9 mouse cellular contexts compared by ENCODE assay signal in the genomic region with DNA sequence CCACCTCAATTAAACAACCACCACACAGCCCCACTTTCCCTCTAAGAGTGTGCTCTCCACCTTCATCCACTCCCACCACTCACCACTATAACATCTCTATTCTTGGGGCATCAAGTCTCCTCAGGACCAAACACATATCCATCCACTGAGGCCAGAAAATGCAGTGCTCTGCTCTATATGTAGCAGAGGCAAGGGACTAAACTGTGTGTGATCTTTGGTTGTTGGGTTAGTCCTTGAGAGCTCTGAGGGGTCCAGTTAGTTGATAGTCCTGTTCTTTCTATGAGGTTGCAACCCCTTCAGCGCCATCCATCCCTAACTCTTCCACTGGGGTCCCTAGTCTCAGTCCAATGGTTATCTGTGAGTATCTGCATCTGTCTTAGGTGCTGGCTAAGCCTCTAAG. TPM values are rescaled to one million over a fixed set of nuclear protein-coding genes. Genes with fewer than 3 reads are reported as not detected.
DNase-seq lines count a peak whose midpoint lies in the region; ATAC-seq and TF ChIP-seq lines count a peak whose summit lies in the region.
"Had no signal": no experiment of that assay in that cellular context is flagged by ENCODE, and none has a peak within 500 bp of the region (broad histone marks: within the 10 kb centered on the region; RNA-seq: fewer than 3 reads in every experiment).

No protein-coding gene starts in this region.

- WGBS in kidney, embryonic 15.5 days, result 78% methylated on average over 1 of the region's 1 CpGs
- WGBS in forebrain, embryonic 12.5 days, result 73% methylated on average over 1 of the region's 1 CpGs
- 47% methylated on average over 1 of the region's 1 CpGs for WGBS in large intestine, adult 2 months
- WGBS in midbrain, postnatal 0 days, result 84% methylated on average over 1 of the region's 1 CpGs

- no peak for DNase-seq in kidney, adult 18-20 months
- DNase-seq in ZHBTc4 (ENCODE audit: low read depth, low spot score), result peak; percentile 5
- peak; percentile 0 for DNase-seq in large intestine, adult 2 months (ENCODE audit: low read depth, low spot score)
- DNase-seq in midbrain, postnatal 0 days (ENCODE audit: low spot score), result peak; percentile 1
- DNase-seq in right cerebral cortex, adult 18-20 months, result no peak
- no peak for DNase-seq in B cell, adult 2 months

- no peak overlapping the region for H3K9ac ChIP-seq in kidney, embryonic 15.5 days
- no peak overlapping the region for H3K9ac ChIP-seq in forebrain, embryonic 12.5 days
- no peak overlapping the region for H3K9ac ChIP-seq in midbrain, postnatal 0 days (replicated peaks; ENCODE audit: low read length, poor library complexity, severe bottlenecking)

- H3K4me3 ChIP-seq in kidney, embryonic 15.5 days (replicated peaks), result no peak overlapping the region
- H3K4me3 ChIP-seq in forebrain, embryonic 12.5 days (replicated peaks), result no peak overlapping the region
- no peak overlapping the region for H3K4me3 ChIP-seq in midbrain, postnatal 0 days (ENCODE audit: low read depth, low read length)

- no peak overlapping the region for H3K27ac ChIP-seq in kidney, embryonic 15.5 days
- H3K27ac ChIP-seq in forebrain, embryonic 12.5 days, result no peak overlapping the region
- no peak overlapping the region for H3K27ac ChIP-seq in midbrain, postnatal 0 days (ENCODE audit: low read depth, low read length)

- H3K4me2 ChIP-seq in kidney, embryonic 15.5 days, result no peak overlapping the region
- no peak overlapping the region for H3K4me2 ChIP-seq in forebrain, embryonic 12.5 days
- no peak overlapping the region for H3K4me2 ChIP-seq in midbrain, postnatal 0 days (ENCODE audit: low read depth, low read length, poor library complexity, severe bottlenecking)

- TF ChIP-seq CTCF in midbrain, postnatal 0 days (IDR thresholded peaks at IDR 0.05), result no peak

- no peaks in the 10 kb centered on the region for H3K9me3 ChIP-seq in kidney, embryonic 15.5 days (replicated peaks)
- no peaks in the 10 kb centered on the region for H3K9me3 ChIP-seq in forebrain, embryonic 12.5 days
- no peaks in the 10 kb centered on the region for H3K9me3 ChIP-seq in midbrain, postnatal 0 days (ENCODE audit: low read length)

- no peaks in the 10 kb centered on the region for H3K27me3 ChIP-seq in kidney, embryonic 15.5 days
- no peaks in the 10 kb centered on the region for H3K27me3 ChIP-seq in forebrain, embryonic 12.5 days
- H3K27me3 ChIP-seq in midbrain, postnatal 0 days (ENCODE audit: insufficient read depth, low read length), result no peaks in the 10 kb centered on the region

- ATAC-seq in kidney, embryonic 15.5 days (replicated peaks; ENCODE audit: low FRiP score), result peak; percentile 49
- ATAC-seq in forebrain, embryonic 12.5 days (ENCODE audit: low FRiP score), result peak; percentile 69
- ATAC-seq in midbrain, postnatal 0 days (ENCODE audit: low FRiP score), result peak; percentile 61

- no peaks in the 10 kb centered on the region for H3K4me1 ChIP-seq in kidney, embryonic 15.5 days
- no peaks in the 10 kb centered on the region for H3K4me1 ChIP-seq in forebrain, embryonic 12.5 days
- H3K4me1 ChIP-seq in midbrain, postnatal 0 days (ENCODE audit: insufficient read depth, low read length), result no peaks in the 10 kb centered on the region

- no peaks in the 10 kb centered on the region for H3K36me3 ChIP-seq in kidney, embryonic 15.5 days
- no peaks in the 10 kb centered on the region for H3K36me3 ChIP-seq in forebrain, embryonic 12.5 days (replicated peaks)
- H3K36me3 ChIP-seq in midbrain, postnatal 0 days (ENCODE audit: insufficient read depth, low read length), result no peaks in the 10 kb centered on the region

RNA-seq across cellular contexts. Expression of a gene that starts 0.7 kb away (rescaled TPM):
- polyA plus RNA-seq in kidney, embryonic 15.5 days (2015; fragmentation: Nextera tagmentation; extraction: Ambion mirVana), result not detected in 2 replicates
- not detected in 2 replicates for polyA plus RNA-seq in forebrain, embryonic 12.5 days (2016; fragmentation: Nextera tagmentation; extraction: Ambion mirVana)
- polyA plus RNA-seq in large intestine, adult 2 months (2012; rRNA removed), result not detected in 2 replicates
- not detected in 2 replicates for total RNA-seq in midbrain, postnatal 0 days (2014; rRNA removed)
- not detected in 2 replicates for polyA plus RNA-seq in midbrain, postnatal 0 days (2015; fragmentation: Nextera tagmentation; extraction: Ambion mirVana)
- total RNA-seq: left cerebral cortex, postnatal 25 days had no signal

Comparison
In these comparisons a context has a peak if more than half of its experiments do, and no peak if none do; other contexts are left out.
1. DNase-seq: peak in ZHBTc4 (single experiment), large intestine, adult 2 months (single experiment) and midbrain, postnatal 0 days (single experiment); none in kidney, adult 18-20 months (single experiment), right cerebral cortex, adult 18-20 months (single experiment) and B cell, adult 2 months (0 of 2).
2. Peak in every context shown above with its lines, with median percentiles within 50 percentile points of each other: ATAC-seq.